Mouse (Mus musculus): Measurements from ENCODE around the gene Reep1. TPM values are rescaled to one million over a fixed set of nuclear protein-coding genes. Genes with fewer than 3 reads are reported as not detected.

The Reep1 gene
- 34.4 and 57.3 TPM in 2 replicates for polyA plus RNA-seq (2016; fragmentation: Nextera tagmentation; extraction: Ambion mirVana)

GRCm38 (mm10) chr6:71707511-71708501 is at the start of gene Reep1:
TSS of gene Reep1 (plus strand) at chr6:71707561.
- Histone ChIP-seq H3K27me3 (ENCODE audit: insufficient read depth, poor library complexity, severe bottlenecking) (peaks cover 36% of the 10 kb centered on the region), H3K36me3 (0 out of 2 replicates have a peak, but pooled peaks cover 7% of the 10 kb centered on the region), H3K4me3 (peak within 1 kb of the TSS; percentile 87), H3K9me3 (0 out of 2 replicates have a peak, but pooled peaks cover 3% of the 10 kb centered on the region), H3K27ac (peak within 1 kb of the TSS; percentile 90), H3K4me1 (replicated peaks) (peaks cover 21% of the 10 kb centered on the region)
- DNase-seq (ENCODE audit: low spot score), result peak; percentile 72
- under 1% methylated on average over 90 of the region's 91 CpGs for WGBS

GRCm38 (mm10) chr6:71658290-71658689 is 49.1 kb upstream of the Reep1 start:
- DNase-seq (ENCODE audit: low spot score), result no peak
- no peaks in the 10 kb centered on the region for H3K27me3 ChIP-seq (ENCODE audit: insufficient read depth, poor library complexity, severe bottlenecking)
- no peaks in the 10 kb centered on the region for H3K36me3 ChIP-seq
- no peaks in the 10 kb centered on the region for H3K9me3 ChIP-seq
- no peak overlapping the region for H3K4me3 ChIP-seq
- WGBS, result 89% methylated on average over 2 of the region's 2 CpGs
- H3K4me1 ChIP-seq (replicated peaks), result no peaks in the 10 kb centered on the region
- no peak overlapping the region for H3K27ac ChIP-seq

GRCm38 (mm10) chr6:71664511-71664910 is 42.9 kb upstream of the Reep1 start:
- no peaks in the 10 kb centered on the region for H3K4me1 ChIP-seq (replicated peaks)
- no peak overlapping the region for H3K27ac ChIP-seq
- no peaks in the 10 kb centered on the region for H3K36me3 ChIP-seq
- H3K27me3 ChIP-seq (ENCODE audit: insufficient read depth, poor library complexity, severe bottlenecking), result no peaks in the 10 kb centered on the region
- no peak overlapping the region for H3K4me3 ChIP-seq
- H3K9me3 ChIP-seq, result no peaks in the 10 kb centered on the region
- 73% methylated on average over 1 of the region's 1 CpGs for WGBS
- DNase-seq (ENCODE audit: low spot score), result no peak

GRCm38 (mm10) chr6:71673166-71673565 is 34.2 kb upstream of the Reep1 start:
- DNase-seq (ENCODE audit: low spot score), result no peak
- Histone ChIP-seq H3K4me1 (replicated peaks) (no peaks in the 10 kb centered on the region), H3K4me3 (no peak overlapping the region), H3K9me3 (no peaks in the 10 kb centered on the region), H3K27me3 (ENCODE audit: insufficient read depth, poor library complexity, severe bottlenecking) (no peaks in the 10 kb centered on the region), H3K36me3 (no peaks in the 10 kb centered on the region), H3K27ac (no peak overlapping the region)
- 72% methylated on average over 2 of the region's 2 CpGs for WGBS

- no peaks in the 10 kb centered on the region for H3K4me1 ChIP-seq (replicated peaks)
- DNase-seq (ENCODE audit: low spot score), result no peak
- no peaks in the 10 kb centered on the region for H3K9me3 ChIP-seq
- H3K36me3 ChIP-seq, result no peaks in the 10 kb centered on the region
- H3K27ac ChIP-seq, result no peak overlapping the region
- no peak overlapping the region for H3K4me3 ChIP-seq
- 64% methylated on average over 7 of the region's 7 CpGs for WGBS
- no peaks in the 10 kb centered on the region for H3K27me3 ChIP-seq (ENCODE audit: insufficient read depth, poor library complexity, severe bottlenecking)
Observed at GRCm38 (mm10) chr6:71678891-71679290, 28.5 kb upstream of the Reep1 start.

GRCm38 (mm10) chr6:71695150-71695549 is 12.2 kb upstream of the Reep1 start:
- Histone ChIP-seq H3K4me1 (replicated peaks) (no peaks in the 10 kb centered on the region), H3K36me3 (no peaks in the 10 kb centered on the region), H3K27me3 (ENCODE audit: insufficient read depth, poor library complexity, severe bottlenecking) (no peaks in the 10 kb centered on the region), H3K27ac (no peak overlapping the region), H3K9me3 (no peaks in the 10 kb centered on the region), H3K4me3 (no peak overlapping the region)
- no peak for DNase-seq (ENCODE audit: low spot score)
- WGBS, result 96% methylated on average over 2 of the region's 2 CpGs

GRCm38 (mm10) chr6:71695599-71695998 is 11.8 kb upstream of the Reep1 start:
- Histone ChIP-seq H3K4me3 (no peak overlapping the region), H3K9me3 (no peaks in the 10 kb centered on the region), H3K27ac (no peak overlapping the region), H3K36me3 (no peaks in the 10 kb centered on the region), H3K4me1 (replicated peaks) (no peaks in the 10 kb centered on the region), H3K27me3 (ENCODE audit: insufficient read depth, poor library complexity, severe bottlenecking) (no peaks in the 10 kb centered on the region)
- DNase-seq (ENCODE audit: low spot score), result no peak
- WGBS, result 84% methylated on average over 3 of the region's 3 CpGs

GRCm38 (mm10) chr6:71706871-71707270 is 490 bp upstream of the Reep1 start:
- Histone ChIP-seq H3K36me3 (0 out of 2 replicates have a peak, but pooled peaks cover 7% of the 10 kb centered on the region), H3K27me3 (ENCODE audit: insufficient read depth, poor library complexity, severe bottlenecking) (peaks cover 38% of the 10 kb centered on the region), H3K9me3 (0 out of 2 replicates have a peak, but pooled peaks cover 3% of the 10 kb centered on the region), H3K27ac (no peak overlapping the region), H3K4me1 (replicated peaks) (peaks cover 21% of the 10 kb centered on the region), H3K4me3 (peak overlapping the region; percentile 87)
- WGBS, result 76% methylated on average over 12 of the region's 12 CpGs
- DNase-seq (ENCODE audit: low spot score), result no peak

DNA sequence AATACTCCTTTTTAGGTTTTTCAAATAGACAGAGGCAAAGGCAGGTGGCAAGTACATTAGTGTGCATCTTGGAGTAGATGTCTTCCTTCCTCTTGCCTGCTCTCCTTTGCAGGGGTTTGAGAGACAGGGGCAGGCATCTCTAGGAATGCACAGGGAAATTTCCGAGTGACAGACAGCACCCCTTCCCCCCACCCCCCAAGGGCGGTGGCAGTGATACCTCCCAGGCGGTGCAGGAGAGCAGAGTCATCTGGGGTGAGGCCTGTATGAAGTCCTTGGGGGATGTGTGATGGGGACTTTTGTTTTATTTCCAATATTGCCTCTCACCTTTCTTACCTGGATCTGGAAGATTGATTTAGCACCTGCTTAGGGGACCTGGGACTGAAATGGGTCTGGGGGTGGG is 1.2 kb downstream of the Reep1 start:
- peak overlapping the region; percentile 90 for H3K27ac ChIP-seq
- 2% methylated on average over 3 of the region's 3 CpGs for WGBS
- 0 out of 2 replicates have a peak, but pooled peaks cover 7% of the 10 kb centered on the region for H3K36me3 ChIP-seq
- peak overlapping the region; percentile 87 for H3K4me3 ChIP-seq
- 0 out of 2 replicates have a peak, but pooled peaks cover 3% of the 10 kb centered on the region for H3K9me3 ChIP-seq
- H3K4me1 ChIP-seq (replicated peaks), result peaks cover 21% of the 10 kb centered on the region
- H3K27me3 ChIP-seq (ENCODE audit: insufficient read depth, poor library complexity, severe bottlenecking), result peaks cover 36% of the 10 kb centered on the region
- no peak for DNase-seq (ENCODE audit: low spot score)

GRCm38 (mm10) chr6:71710323-71710722 is 3.0 kb downstream of the Reep1 start:
- WGBS, result 84% methylated on average over 3 of the region's 3 CpGs
- no peak for DNase-seq (ENCODE audit: low spot score)
- Histone ChIP-seq H3K4me3 (no peak overlapping the region), H3K4me1 (replicated peaks) (peaks cover 21% of the 10 kb centered on the region), H3K27me3 (ENCODE audit: insufficient read depth, poor library complexity, severe bottlenecking) (peaks cover 28% of the 10 kb centered on the region), H3K9me3 (0 out of 2 replicates have a peak, but pooled peaks cover 3% of the 10 kb centered on the region), H3K27ac (no peak overlapping the region), H3K36me3 (0 out of 2 replicates have a peak, but pooled peaks cover 7% of the 10 kb centered on the region)

DNA sequence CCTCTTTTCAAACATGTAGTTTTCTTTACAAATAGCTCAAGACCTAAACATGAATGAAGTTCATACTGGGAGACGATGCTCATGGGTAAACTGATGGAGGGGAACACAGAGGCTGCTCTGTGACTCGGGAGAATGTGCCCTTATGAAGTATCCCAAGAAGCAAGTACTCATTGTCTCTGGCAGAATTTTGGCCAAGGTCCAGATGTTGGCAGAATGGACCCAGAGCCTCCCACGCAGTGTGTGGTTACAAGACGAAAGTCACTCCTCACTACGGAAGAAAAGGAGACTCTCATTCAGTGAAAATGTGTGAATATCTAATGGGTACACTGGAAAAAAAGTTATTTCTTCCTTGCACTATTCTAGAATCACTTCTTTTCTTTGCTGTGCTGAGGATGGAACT is 3.8 kb downstream of the Reep1 start:
- H3K27me3 ChIP-seq (ENCODE audit: insufficient read depth, poor library complexity, severe bottlenecking), result peaks cover 26% of the 10 kb centered on the region
- H3K4me1 ChIP-seq (replicated peaks), result peaks cover 21% of the 10 kb centered on the region
- H3K4me3 ChIP-seq, result no peak overlapping the region
- 0 out of 2 replicates have a peak, but pooled peaks cover 7% of the 10 kb centered on the region for H3K36me3 ChIP-seq
- no peak overlapping the region for H3K27ac ChIP-seq
- WGBS, result 92% methylated on average over 5 of the region's 5 CpGs
- DNase-seq (ENCODE audit: low spot score), result no peak
- H3K9me3 ChIP-seq, result 0 out of 2 replicates have a peak, but pooled peaks cover 3% of the 10 kb centered on the region

GRCm38 (mm10) chr6:71713532-71713931 is 6.2 kb downstream of the Reep1 start:
- Histone ChIP-seq H3K4me1 (replicated peaks) (peaks cover 8% of the 10 kb centered on the region), H3K9me3 (0 out of 2 replicates have a peak, but pooled peaks cover 3% of the 10 kb centered on the region), H3K27me3 (ENCODE audit: insufficient read depth, poor library complexity, severe bottlenecking) (peaks cover 11% of the 10 kb centered on the region), H3K36me3 (0 out of 2 replicates have a peak, but pooled peaks cover 7% of the 10 kb centered on the region), H3K27ac (no peak overlapping the region), H3K4me3 (no peak overlapping the region)
- no peak for DNase-seq (ENCODE audit: low spot score)
- 77% methylated on average over 2 of the region's 2 CpGs for WGBS

GRCm38 (mm10) chr6:71715006-71715405 is 7.6 kb downstream of the Reep1 start:
- no peaks in the 10 kb centered on the region for H3K27me3 ChIP-seq (ENCODE audit: insufficient read depth, poor library complexity, severe bottlenecking)
- 0 out of 2 replicates have a peak, but pooled peaks cover 7% of the 10 kb centered on the region for H3K36me3 ChIP-seq
- H3K4me3 ChIP-seq, result no peak overlapping the region
- DNase-seq (ENCODE audit: low spot score), result no peak
- no peaks in the 10 kb centered on the region for H3K4me1 ChIP-seq (replicated peaks)
- H3K9me3 ChIP-seq, result 0 out of 2 replicates have a peak, but pooled peaks cover 3% of the 10 kb centered on the region
- no peak overlapping the region for H3K27ac ChIP-seq
- WGBS, result 85% methylated on average over 5 of the region's 5 CpGs
